Mouse (Mus musculus): ENCODE measurements at regions not wholly inside any gene's neighbourhood (a gene's known extent, or its start where the extent isn't known, plus 50 kb on each side); places are given as distances from the start of the nearest gene placed in this dataset.
"Not testable (repeated sequence)": the region's sequence is repeated elsewhere in the genome, so short reads cannot be mapped to it uniquely, and the experiment has no call there.

DNA sequence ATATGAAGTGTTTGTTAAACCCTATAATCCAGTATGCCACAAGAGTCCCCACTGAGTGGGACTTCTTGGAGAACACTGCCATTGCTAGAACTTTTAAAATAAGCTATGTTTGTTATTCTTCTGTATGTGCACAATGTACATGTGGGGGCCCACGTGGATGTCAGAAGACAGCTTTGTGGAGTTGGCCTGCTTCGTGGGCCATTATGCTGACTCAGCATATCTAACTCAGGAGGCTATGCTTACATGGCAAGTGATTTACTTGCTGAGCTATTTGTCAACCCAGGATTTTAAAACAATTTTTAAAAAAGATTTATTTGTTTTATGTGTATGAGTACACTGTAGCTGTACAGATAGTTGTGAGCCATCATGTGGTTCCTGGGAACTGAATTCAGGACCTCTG is 207.6 kb upstream of the Steap1 start:
- DNase-seq (ENCODE audit: low read depth, low spot score) = no peak

DNA sequence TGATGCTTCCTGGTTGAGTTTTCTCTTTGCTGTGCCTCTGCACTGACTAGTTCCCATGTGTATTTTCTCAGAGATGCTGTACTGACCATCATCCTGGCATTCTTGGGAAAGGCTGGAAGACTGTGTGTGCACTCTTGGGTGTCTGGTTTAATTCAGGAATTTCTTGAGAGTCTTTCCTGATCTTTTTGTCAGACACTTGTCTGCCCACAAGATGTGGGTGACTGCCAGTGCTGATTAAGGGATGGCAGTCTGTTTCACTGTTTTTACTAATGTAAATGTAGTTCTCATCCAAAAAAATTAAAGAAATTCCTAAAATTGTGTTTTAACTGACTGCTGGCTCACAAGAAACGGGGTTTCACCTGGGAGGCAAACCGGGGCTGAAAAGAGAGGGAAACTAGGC is 206.7 kb upstream of the Steap1 start:
- no peak for DNase-seq (ENCODE audit: low read depth, low spot score)

DNA sequence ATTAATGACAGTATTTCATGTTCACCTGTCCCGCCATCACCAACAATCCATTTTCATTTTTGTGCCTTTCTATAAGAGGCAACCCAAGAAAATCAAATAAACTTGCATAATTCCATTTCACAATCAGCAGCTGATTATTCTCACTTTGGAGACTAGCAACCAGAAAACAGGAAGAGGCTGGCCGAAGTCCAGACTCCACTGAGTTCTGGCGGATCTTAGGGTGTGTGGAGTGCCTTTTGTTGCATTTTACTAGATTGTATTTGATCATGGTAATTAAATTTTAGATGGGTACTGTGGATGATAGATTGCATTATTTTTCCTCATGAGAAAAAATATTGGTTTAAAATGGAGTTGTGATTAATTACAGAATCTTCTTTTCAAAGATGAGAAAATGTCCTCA is 176.7 kb upstream of the Steap1 start:
- no peak for DNase-seq (ENCODE audit: low read depth, low spot score)

DNA sequence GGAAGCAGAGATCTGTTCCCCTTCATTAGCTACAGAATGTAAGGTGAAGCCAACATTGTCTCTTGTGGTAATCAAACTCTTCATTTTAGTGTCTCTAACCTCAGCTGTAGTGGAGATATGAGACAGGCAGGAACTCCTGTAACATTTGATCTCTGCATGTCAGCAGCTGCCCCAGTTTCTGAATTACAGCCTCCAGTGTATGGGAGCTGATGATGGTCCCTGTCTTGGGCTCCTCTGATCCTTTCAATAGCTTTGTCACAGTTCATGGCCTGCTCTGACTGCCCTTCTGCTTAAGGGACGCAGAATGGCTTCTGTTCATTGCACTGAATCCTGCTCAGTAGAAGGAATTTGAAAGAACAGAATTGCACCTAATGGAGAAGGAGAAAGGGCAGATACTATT is 167.3 kb upstream of the Steap1 start:
- no peak for DNase-seq (ENCODE audit: low read depth, low spot score)

DNA sequence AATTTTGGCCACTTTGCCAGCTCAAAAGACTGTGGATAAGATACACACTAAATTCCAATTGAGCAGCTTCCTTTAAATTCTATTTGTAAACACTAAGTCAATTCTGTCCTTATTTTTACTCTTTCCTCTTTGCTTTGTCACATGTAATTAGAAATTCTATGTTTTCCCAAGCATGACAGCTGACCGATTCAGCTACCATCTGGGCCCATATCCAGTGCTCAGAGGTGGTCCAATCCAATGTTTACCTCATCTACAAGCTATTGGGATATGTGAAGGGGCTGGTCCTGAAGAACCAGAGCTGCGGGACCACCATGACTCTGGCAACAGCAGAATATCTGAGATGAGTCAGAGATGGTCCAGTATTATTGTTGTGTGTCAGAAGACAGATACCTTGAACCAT is 140.2 kb upstream of the Steap1 start:
- DNase-seq (ENCODE audit: low read depth, low spot score) = no peak

DNA sequence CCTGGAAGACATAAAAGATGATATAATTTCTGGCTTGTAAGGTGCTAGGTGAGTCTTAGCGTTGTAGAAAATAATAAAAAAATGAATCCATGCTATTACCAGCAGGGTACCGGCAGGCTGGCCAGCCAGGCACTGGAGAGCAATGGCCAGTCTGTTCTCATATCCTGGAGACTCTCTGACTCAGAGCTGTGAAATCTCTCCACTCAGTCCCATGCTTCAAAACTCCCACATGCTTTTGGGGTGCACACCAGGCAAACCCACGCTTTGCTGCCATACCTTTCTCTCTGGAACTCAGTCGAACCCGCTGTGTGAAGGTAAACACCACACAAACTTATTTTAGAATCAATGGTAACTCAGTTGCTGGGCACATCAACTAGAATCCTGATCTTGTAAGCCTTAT is 124.3 kb upstream of the Steap1 start:
- DNase-seq (ENCODE audit: low read depth, low spot score) = no peak

DNA sequence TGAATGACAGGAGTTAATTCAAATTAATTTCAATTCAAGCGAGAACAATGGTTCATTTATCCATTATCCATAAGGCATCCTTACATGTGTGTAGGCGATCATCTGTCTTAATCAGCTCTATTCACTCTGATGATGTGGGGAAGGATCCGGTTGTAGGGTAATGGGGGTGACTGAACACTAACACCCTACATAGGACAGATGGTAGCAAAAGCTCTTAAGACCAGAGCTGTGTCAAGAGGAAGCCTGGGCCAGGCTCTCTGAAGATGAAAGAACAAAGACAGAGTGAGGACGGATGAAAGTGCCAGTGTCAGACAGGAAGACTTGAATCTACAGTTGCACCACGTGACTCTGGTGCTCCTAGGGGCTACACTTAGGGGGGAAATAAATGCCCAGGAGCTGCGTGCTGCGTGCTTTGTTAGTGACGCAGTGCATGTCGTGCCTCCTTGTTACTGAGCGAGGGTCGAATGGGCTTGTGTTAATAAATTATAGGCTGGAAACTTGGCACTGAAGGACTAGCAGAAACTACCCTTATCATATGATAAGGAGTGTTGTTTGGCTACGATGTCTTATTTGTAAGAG is 107.1 kb upstream of the Steap1 start:
- no peak for DNase-seq (ENCODE audit: low read depth, low spot score)

DNA sequence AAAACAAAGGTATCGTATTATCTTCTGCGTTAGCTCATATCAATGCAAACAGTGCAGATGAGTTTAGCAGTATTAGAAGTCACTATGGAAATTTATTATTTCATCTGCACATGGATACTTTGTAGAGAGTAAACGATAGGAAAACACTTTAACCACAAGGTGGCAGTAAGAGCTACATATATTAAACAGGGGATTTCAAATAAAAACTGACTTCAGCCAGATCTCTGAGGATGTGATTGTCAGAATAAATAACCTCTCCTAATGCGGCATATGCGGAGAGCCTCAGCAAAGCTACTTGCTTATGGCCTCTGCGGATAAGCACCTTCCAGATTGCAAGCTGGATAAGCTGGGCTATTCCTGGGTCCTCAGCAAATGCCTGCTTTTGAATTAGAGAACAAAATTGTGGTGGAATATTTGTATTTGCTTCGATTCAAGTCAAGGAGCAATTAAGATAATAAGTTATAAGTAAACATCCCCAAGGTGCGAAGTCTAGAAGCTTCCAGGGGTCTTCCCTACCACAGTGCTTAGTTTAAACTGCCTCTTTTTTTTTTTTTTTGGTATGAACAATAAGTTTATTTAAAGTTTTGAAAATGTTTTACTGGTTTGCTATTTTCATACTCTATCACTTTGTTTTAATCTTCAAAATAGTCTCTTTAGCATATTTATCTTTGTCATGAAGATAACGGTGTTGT is 96.8 kb upstream of the Steap1 start:
- peak; percentile 58 for DNase-seq (ENCODE audit: low read depth, low spot score)

DNA sequence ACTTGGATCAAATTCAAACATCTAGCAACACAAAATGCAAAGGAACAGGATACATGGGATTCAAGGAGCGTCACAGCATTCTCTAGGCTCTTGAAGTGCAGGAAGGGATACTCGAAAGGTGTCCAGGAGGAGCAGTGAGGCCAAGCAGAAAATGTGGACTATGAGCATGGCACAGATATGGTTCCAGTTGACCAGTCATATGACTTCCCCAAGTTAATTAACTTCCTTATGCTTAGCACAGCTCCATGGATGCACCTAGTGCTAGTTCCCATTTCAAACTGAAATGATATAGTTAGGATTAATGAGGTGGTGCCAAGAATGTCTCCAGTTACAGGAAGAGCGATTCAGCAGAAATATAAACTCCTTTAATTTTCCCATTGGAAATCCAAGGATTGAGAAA is 95.2 kb upstream of the Steap1 start:
- DNase-seq (ENCODE audit: low read depth, low spot score) = no peak

DNA sequence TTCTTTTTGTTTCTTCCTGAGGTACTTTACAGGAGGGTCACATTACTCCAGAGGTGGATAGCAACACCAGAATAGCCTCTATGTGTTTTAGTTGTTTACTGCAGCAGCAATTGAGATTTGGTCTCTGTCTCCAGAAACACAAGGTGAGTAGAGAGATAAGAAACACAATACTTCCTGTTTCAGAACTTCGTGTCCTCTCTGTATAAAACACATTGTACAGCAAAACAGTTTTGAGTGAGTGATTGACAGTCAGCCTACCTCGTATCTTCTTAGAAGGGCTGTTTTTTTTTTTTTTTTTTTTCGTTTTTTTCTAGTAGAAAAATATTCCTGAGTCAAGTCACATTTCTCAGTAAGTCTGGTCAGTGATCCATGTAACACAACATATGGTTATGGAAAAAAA is 89.6 kb upstream of the Steap1 start:
- no peak for DNase-seq (ENCODE audit: low read depth, low spot score)

DNA sequence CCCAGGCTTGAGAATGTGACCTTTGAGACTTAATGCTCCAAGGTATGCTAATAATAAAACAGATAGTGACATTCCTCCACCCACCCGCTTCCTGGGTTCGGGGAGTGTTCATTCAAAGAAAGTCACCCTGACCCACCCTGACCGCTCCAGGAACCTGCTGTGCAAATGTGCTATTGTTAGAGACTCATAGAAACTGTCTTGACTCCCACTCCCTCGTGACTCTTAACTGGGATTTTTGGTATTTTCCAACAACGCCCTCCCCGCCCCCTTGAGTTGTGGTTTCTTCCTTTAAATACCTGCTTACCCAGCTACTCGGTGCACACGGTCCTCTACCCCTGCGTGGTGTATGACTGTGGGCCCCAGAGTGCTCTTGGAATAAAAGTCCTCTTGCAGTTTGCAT is 73.5 kb upstream of the Steap1 start:
- not testable (repeated sequence) for DNase-seq (ENCODE audit: low read depth, low spot score)
